Mouse (Mus musculus) midbrain, embryonic 15.5 days (tissue): ENCODE data around the gene Plcg2. TPM values are rescaled to one million over a fixed set of nuclear protein-coding genes. Genes with fewer than 3 reads are reported as not detected.
A peak's percentile ranks its signal among the peaks of the same experiment; 100 is the strongest.

Experiments used
- ATAC-seq: fragments of 200-750 bp; cut with Nextera tagmentation; replicated peaks from 2 replicates; pipeline ENCODE4 v1.8.0; 2017; ENCODE audit warnings: moderate TSS enrichment
- H3K27ac ChIP-seq: fragments of 300-500 bp; sonication (generic); 2 replicates; pipeline ENCODE4 v1.5.1; 2015; ENCODE audit warnings: mild to moderate bottlenecking, inconsistent platforms
- H3K27me3 ChIP-seq: fragments of 300-500 bp; sonication (generic); replicated peaks from 2 replicates; pipeline ENCODE4 v1.6.1; 2015; ENCODE audit warnings: inconsistent platforms
- H3K36me3 ChIP-seq: fragments of 300-500 bp; sonication (generic); replicated peaks from 2 replicates; pipeline ENCODE4 v1.6.1; 2015; ENCODE audit warnings: inconsistent platforms
- H3K4me1 ChIP-seq: fragments of 300-500 bp; sonication (generic); 2 replicates; pipeline ENCODE4 v1.6.1; 2015; ENCODE audit warnings: inconsistent platforms
- H3K4me2 ChIP-seq: fragments of 300-500 bp; sonication (generic); 2 replicates; pipeline ENCODE4 v1.6.1; 2015; ENCODE audit warnings: inconsistent platforms, mild to moderate bottlenecking, moderate library complexity
- H3K4me3 ChIP-seq: fragments of 300-500 bp; sonication (generic); 2 replicates; pipeline ENCODE4 v1.5.1; 2015; ENCODE audit warnings: mild to moderate bottlenecking, inconsistent platforms
- H3K9ac ChIP-seq: fragments of 300-500 bp; sonication (generic); 2 replicates; pipeline ENCODE4 v1.6.1; 2015; ENCODE audit warnings: mild to moderate bottlenecking, inconsistent platforms
- H3K9me3 ChIP-seq: fragments of 300-500 bp; sonication (generic); 2 replicates; pipeline ENCODE4 v1.6.1; 2016; ENCODE audit warnings: inconsistent platforms
- WGBS: fragments of 180-500 bp; shearing (Covaris S2); methylation state at CpG from one replicate; pipeline ENCODE4 v1.1.7; 2015; ENCODE audit warnings: mixed read lengths; 5-methylcytosine and 5-hydroxymethylcytosine counted together
- polyA plus RNA-seq: library from polyadenylated mRNA; unstranded; fragments of >200 nt; fragmentation: Nextera tagmentation; extraction: Ambion mirVana; gene quantifications from 2 replicates; pipeline ENCODE4 v1.2.1, GENCODE M21; 2015

The Plcg2 gene
- polyA plus RNA-seq, 1 experiment from 2014 or later, result 0.90 TPM

DNA sequence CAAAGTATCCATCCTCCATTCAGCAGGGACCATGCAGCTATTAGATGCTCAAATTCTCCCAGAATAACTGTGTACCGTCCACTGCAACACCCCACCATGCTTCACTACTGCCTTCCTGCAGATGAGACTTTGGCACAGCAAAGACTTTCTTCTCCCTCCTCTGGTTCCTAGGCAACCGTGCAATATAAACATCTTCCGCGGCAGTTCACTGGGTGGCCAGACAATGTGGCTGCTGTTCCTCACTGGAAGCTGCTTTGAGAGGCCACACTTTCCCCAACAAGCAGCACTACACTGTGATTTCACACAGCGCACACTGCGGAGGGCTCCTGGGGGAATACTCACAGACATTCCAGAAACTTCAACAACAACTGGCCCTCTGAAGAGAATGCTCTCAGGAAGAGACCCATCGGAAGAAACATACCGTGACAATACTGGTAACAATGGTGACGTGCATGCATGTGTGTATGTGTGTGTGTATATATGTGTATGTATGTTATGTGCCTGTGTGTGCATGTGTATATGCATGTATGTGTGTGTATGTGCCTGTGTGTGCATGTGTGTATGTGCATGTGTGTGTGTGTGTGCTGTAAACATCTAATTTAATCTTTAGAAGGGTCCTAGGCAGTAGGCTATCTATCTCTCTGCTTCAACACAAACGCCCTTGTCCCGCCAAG is 162.4 kb downstream of the Plcg2 start:
- no peaks in the 10 kb centered on the region for H3K9me3 ChIP-seq
- H3K4me2 ChIP-seq, result peak overlapping the region; percentile 9; the same call in 1 of the 2 replicates
- peak; percentile 56 for ATAC-seq
- H3K4me3 ChIP-seq, result no peak overlapping the region
- no peak overlapping the region for H3K9ac ChIP-seq
- H3K27me3 ChIP-seq, result no peaks in the 10 kb centered on the region
- peaks cover 14% of the 10 kb centered on the region; the same call in 1 of the 2 replicates for H3K4me1 ChIP-seq
- H3K36me3 ChIP-seq, result no peaks in the 10 kb centered on the region
- H3K27ac ChIP-seq, result 0 out of 2 replicates have a peak overlapping the region, but pooled peaks have one; percentile 17
- 30% methylated on average over 11 of the region's 11 CpGs for WGBS

DNA sequence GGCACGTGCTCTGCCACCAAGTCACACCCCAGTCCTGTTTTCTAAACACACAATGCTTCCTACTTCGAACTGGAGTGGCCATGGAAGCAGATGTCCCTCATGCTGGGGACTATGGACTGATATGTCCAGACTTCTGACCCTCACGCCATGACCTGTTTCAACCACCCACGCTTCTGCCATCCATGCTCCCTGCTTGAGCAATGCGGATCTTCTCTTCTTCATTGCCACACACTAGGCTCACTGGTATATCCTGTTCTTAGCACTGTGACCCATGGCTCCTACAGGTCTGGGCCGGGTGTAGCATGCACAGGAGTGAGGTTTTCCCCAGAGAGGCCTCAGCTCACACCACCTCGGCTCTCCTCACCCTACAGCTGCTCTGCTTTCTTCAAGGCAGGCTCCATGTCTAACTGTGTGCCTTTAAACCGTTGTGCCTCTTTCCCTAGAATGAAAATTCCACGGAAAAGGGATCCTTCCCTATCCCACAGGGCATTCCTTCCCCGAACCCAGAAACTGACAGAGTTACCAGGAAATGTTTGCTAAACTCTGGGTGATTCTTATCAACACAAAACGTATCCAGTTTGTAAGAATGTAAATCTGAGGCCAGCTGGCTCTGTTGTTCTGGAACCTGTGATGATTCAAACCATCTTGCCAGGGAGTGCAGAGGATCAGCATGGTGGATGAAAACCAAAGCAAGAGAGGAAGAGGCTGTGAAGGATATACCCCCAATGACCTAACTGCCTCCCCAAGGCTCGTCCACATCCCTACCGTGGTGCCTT is 169.4 kb downstream of the Plcg2 start:
- no peaks in the 10 kb centered on the region for H3K36me3 ChIP-seq
- H3K27ac ChIP-seq, result no peak overlapping the region
- H3K27me3 ChIP-seq, result no peaks in the 10 kb centered on the region
- 83% methylated on average over 13 of the region's 13 CpGs for WGBS
- no peaks in the 10 kb centered on the region for H3K9me3 ChIP-seq
- no peak overlapping the region for H3K4me2 ChIP-seq
- H3K4me3 ChIP-seq, result no peak overlapping the region
- 0 out of 2 replicates have a peak, but pooled peaks cover 2% of the 10 kb centered on the region for H3K4me1 ChIP-seq
- ATAC-seq, result no peak
- no peak overlapping the region for H3K9ac ChIP-seq

DNA sequence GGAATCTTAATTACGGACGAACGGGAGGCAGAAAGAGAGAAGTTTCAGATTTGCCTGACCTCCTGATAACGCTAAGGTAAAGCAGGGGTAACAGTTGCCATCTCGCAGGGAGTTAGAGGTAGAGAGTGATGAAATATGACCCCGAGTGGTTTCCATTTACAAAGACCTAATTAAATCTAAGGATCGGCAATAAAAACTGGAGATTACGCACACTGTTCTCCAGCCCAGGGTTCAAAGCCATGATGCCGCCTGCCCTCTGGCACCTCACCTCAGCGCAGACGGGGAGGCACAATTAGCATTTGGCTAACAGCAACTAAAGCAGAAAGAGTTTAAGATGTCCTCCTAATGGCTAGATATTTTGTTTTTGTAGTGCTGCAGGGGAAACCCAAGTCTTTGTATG is 172.4 kb downstream of the Plcg2 start:
- H3K4me3 ChIP-seq, result no peak overlapping the region
- peaks cover 9% of the 10 kb centered on the region; the same call in 1 of the 2 replicates for H3K4me1 ChIP-seq
- no peaks in the 10 kb centered on the region for H3K27me3 ChIP-seq
- no peak overlapping the region for H3K27ac ChIP-seq
- ATAC-seq, result no peak
- no peaks in the 10 kb centered on the region for H3K36me3 ChIP-seq
- no peak overlapping the region for H3K9ac ChIP-seq
- no peak overlapping the region for H3K4me2 ChIP-seq
- H3K9me3 ChIP-seq, result no peaks in the 10 kb centered on the region
- 47% methylated on average over 11 of the region's 11 CpGs for WGBS

DNA sequence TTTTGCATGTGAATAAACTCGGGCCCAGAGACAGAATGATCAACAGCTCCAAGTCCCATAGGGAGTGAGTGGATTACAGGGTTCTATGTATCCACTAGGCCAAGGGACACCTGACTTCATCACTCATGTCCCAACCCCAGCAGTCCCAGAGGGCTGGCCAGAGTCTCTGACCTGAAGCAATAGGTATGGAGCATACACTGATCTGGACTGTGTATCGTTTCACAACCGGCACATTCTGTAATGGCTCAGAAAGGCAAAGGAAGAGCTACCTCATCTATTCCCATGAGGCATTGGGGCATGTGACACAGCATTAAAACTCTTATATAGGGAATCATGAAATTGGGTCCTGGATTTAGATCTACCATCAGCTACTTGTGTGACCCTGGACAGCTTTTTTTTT is 174.5 kb downstream of the Plcg2 start:
- Histone ChIP-seq H3K4me3 (no peak overlapping the region), H3K27ac (no peak overlapping the region), H3K9me3 (no peaks in the 10 kb centered on the region), H3K9ac (no peak overlapping the region), H3K4me1 (peaks cover 9% of the 10 kb centered on the region; the same call in 1 of the 2 replicates), H3K27me3 (no peaks in the 10 kb centered on the region), H3K4me2 (no peak overlapping the region), H3K36me3 (no peaks in the 10 kb centered on the region)
- no peak for ATAC-seq
- 79% methylated on average over 3 of the region's 3 CpGs for WGBS

DNA sequence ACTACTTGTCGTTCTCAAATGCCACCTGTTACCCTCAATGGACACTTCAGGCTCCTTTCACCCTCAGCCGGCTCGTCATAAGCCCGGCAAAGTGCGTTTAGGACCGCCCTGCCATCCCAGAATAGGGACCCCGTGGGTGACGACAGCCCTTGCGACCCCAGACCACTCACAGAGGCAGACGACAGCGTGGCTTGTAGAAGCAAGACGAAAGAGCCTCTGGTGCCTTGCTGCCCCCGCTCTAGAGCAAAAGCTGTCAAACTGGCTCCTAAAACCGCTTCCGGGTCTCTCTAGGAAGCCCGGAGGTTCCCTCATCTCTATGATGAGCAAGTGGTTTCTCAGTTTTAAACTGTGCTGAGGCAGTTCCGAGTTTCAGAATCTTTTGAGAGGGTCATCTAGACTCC is 175.3 kb downstream of the Plcg2 start, which contains the start of gene Sdr42e1:
Sdr42e1 (minus strand) TSS at position 260 of the 401 bp plus-strand sequence.
- 16% methylated on average over 17 of the region's 17 CpGs for WGBS
- Histone ChIP-seq H3K9ac (peak within 1 kb of the TSS; percentile 53), H3K4me2 (peak within 1 kb of the TSS; percentile 71), H3K27me3 (no peaks in the 10 kb centered on the region), H3K9me3 (no peaks in the 10 kb centered on the region), H3K4me1 (peaks cover 9% of the 10 kb centered on the region; the same call in 1 of the 2 replicates), H3K27ac (no peak within 1 kb of the TSS), H3K36me3 (no peaks in the 10 kb centered on the region), H3K4me3 (peak within 1 kb of the TSS; percentile 51)
- no peak for ATAC-seq

DNA sequence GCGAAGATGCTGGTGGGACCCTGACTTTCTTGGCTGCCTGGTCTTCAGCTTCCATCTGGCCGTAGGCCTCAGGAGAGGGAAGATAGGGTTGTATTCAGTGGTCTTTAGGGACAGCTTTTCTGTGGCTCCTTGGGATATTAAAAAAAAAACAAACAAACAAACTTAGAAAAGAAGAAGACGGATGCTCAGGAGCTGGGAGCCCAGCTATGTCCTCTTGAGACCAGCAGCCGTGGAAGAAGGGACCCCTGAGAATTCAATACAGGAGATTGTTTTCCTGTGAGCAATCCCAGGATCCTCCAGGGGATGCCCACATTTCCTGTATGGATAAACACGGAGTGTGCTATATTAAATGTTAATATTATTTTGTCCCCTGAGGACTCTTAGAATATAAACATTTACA is 177.1 kb downstream of the Plcg2 start:
- Histone ChIP-seq H3K4me1 (peaks cover 9% of the 10 kb centered on the region; the same call in 1 of the 2 replicates), H3K27me3 (no peaks in the 10 kb centered on the region), H3K36me3 (no peaks in the 10 kb centered on the region), H3K27ac (no peak overlapping the region), H3K4me2 (no peak overlapping the region), H3K4me3 (no peak overlapping the region), H3K9me3 (no peaks in the 10 kb centered on the region), H3K9ac (no peak overlapping the region)
- ATAC-seq, result no peak
- 77% methylated on average over 5 of the region's 5 CpGs for WGBS

DNA sequence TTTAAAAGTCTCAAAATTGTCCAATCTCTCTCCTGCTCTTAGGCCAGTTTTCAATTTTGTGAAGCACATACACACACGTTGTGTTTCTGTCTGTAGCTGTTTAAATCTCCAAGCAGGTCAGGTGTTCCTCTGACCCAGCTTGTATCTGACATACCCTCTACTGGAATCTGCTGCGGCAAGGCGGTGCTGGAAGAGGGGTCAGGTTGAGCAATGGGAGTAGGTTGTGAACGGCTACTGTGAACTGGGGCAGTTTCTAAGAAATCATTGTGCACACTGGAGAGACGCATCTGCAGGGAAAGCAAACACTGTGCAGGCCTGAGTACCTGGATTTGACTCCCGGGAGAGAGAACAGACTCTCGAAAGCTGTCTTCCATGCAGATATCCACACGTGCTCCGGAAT is 178.4 kb downstream of the Plcg2 start:
- H3K4me3 ChIP-seq, result no peak overlapping the region
- no peak overlapping the region for H3K9ac ChIP-seq
- no peaks in the 10 kb centered on the region for H3K27me3 ChIP-seq
- 76% methylated on average over 9 of the region's 9 CpGs for WGBS
- no peak for ATAC-seq
- no peaks in the 10 kb centered on the region for H3K36me3 ChIP-seq
- no peak overlapping the region for H3K27ac ChIP-seq
- H3K9me3 ChIP-seq, result no peaks in the 10 kb centered on the region
- H3K4me1 ChIP-seq, result peaks cover 6% of the 10 kb centered on the region; the same call in 1 of the 2 replicates
- H3K4me2 ChIP-seq, result no peak overlapping the region

DNA sequence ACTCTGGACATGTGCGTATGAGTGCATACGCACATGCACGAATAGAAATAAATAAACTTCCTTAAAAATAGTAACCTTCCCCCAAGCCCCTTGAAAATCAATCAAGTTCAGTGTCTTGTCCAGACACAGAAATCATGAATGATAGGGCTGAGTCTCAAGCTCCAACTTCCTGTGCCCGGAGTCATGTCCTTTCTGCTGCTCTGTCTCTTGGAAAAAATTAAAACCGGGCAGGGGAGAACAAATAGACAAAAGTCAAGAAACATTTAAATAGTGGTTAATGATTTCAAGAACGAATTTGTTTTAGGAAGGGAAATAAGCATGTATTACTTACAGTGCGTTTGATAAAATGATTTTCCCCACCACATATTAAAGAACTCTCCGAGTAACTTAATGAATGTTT is 178.9 kb downstream of the Plcg2 start:
- Histone ChIP-seq H3K27me3 (no peaks in the 10 kb centered on the region), H3K27ac (no peak overlapping the region), H3K36me3 (no peaks in the 10 kb centered on the region), H3K9me3 (no peaks in the 10 kb centered on the region), H3K4me3 (no peak overlapping the region), H3K4me2 (no peak overlapping the region), H3K4me1 (peaks cover 6% of the 10 kb centered on the region; the same call in 1 of the 2 replicates), H3K9ac (no peak overlapping the region)
- no peak for ATAC-seq
- 90% methylated on average over 8 of the region's 8 CpGs for WGBS

DNA sequence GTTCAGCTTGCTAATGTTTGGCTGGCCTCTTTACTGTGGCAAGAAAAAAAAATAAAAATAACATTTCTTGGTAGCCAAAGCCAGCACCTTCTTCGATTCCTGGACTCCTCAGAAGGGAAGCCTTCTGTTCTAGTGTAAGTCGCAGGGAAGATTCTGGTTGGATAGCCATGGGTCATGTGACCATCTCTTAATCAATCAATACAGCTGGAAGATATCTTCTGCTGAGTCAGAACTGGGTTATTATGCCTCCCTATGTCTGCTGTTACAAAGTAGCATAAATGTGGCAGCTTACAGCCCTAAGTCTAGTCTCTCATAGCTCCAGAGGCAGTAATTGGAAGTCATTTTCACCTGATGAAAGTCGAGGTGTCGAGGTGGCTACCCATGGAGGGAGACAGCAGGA is 180.6 kb downstream of the Plcg2 start:
- Histone ChIP-seq H3K4me1 (0 out of 2 replicates have a peak, but pooled peaks cover 2% of the 10 kb centered on the region), H3K4me3 (no peak overlapping the region), H3K27ac (no peak overlapping the region), H3K9ac (no peak overlapping the region), H3K4me2 (no peak overlapping the region), H3K36me3 (no peaks in the 10 kb centered on the region), H3K9me3 (no peaks in the 10 kb centered on the region), H3K27me3 (no peaks in the 10 kb centered on the region)
- WGBS, result 91% methylated on average over 4 of the region's 4 CpGs
- no peak for ATAC-seq

DNA sequence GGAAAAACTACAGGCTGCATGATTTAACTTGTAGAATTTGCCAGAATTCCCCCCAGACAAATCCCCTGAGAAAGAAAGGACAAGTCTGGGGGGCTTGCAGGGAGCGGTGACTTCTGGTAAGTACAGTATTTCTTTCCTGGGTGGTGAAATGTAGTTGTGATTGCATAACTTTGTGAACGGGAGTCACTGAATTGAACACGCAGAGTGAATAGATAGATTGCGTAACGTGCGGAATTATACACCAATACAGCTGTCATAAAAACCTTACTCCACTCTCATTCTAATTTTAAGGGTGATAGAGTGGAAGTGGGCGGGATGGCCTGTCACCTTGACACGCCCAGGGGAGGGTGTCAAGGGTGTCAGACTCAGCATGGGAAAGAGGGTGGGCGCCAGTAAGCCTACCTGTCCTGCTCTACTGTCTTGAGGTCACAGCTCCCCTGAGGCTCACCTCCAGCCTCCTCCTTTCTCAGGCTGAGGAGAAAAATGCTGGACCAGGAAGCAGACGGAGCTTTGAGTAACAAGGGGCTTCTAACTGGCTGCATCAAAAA is 185.9 kb downstream of the Plcg2 start:
- H3K36me3 ChIP-seq, result no peaks in the 10 kb centered on the region
- H3K27me3 ChIP-seq, result no peaks in the 10 kb centered on the region
- H3K4me3 ChIP-seq, result no peak overlapping the region
- H3K9me3 ChIP-seq, result no peaks in the 10 kb centered on the region
- WGBS, result 87% methylated on average over 10 of the region's 10 CpGs
- no peak overlapping the region for H3K4me2 ChIP-seq
- no peak overlapping the region for H3K9ac ChIP-seq
- no peaks in the 10 kb centered on the region for H3K4me1 ChIP-seq
- no peak for ATAC-seq
- H3K27ac ChIP-seq, result no peak overlapping the region

DNA sequence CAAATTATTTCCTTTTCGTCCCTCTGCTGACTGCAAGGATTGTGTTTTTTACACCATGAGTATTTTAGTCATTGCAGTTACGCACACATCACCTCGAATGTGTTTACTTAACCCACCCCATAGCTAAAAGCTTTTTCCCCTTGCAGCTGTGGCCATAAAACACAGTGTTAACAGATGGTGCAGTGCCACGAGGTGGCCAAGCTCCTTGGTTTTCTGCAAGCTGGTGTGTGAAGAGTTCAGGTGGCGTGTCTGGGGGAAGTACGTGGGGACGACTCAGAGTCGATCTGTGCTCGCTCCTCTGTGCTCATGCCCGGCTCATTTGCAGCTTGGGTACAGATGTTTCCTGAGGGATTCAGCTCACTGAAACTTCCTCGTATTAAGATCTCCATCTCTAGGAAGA is 186.4 kb downstream of the Plcg2 start:
- 83% methylated on average over 11 of the region's 11 CpGs for WGBS
- Histone ChIP-seq H3K4me1 (no peaks in the 10 kb centered on the region), H3K36me3 (no peaks in the 10 kb centered on the region), H3K27ac (no peak overlapping the region), H3K9ac (no peak overlapping the region), H3K9me3 (no peaks in the 10 kb centered on the region), H3K27me3 (no peaks in the 10 kb centered on the region), H3K4me2 (no peak overlapping the region), H3K4me3 (no peak overlapping the region)
- no peak for ATAC-seq
